Mouse (Mus musculus): ENCODE measurements around the gene Taf13. TPM values are rescaled to one million over a fixed set of nuclear protein-coding genes. Genes with fewer than 3 reads are reported as not detected.

The Taf13 gene
- polyA plus RNA-seq, 1 experiment from 2014 or later = 35.6 TPM

- Histone ChIP-seq H3K9ac (replicated peaks; ENCODE audit: low read length) (no peak overlapping the region), H3K27me3 (ENCODE audit: insufficient read depth, low read length) (no peaks in the 10 kb centered on the region), H3K27ac (ENCODE audit: low read length) (no peak overlapping the region), H3K4me2 (replicated peaks; ENCODE audit: low read depth, low read length) (peak overlapping the region; percentile 63), H3K36me3 (ENCODE audit: insufficient read depth, low read length) (no peaks in the 10 kb centered on the region), H3K9me3 (ENCODE audit: low read length) (no peaks in the 10 kb centered on the region), H3K4me1 (ENCODE audit: insufficient read depth, low read length) (peaks cover 8% of the 10 kb centered on the region; the same call in 1 of the 2 replicates), H3K4me3 (ENCODE audit: low read length) (peak overlapping the region; percentile 72; the same call in 1 of the 2 replicates)
- no peak for ATAC-seq (ENCODE audit: low FRiP score, low TSS enrichment)
- WGBS = 89% methylated on average over 14 of the region's 14 CpGs
Observed at GRCm38 (mm10) chr3:108570813-108571212, 685 bp upstream of the Taf13 start.

DNA sequence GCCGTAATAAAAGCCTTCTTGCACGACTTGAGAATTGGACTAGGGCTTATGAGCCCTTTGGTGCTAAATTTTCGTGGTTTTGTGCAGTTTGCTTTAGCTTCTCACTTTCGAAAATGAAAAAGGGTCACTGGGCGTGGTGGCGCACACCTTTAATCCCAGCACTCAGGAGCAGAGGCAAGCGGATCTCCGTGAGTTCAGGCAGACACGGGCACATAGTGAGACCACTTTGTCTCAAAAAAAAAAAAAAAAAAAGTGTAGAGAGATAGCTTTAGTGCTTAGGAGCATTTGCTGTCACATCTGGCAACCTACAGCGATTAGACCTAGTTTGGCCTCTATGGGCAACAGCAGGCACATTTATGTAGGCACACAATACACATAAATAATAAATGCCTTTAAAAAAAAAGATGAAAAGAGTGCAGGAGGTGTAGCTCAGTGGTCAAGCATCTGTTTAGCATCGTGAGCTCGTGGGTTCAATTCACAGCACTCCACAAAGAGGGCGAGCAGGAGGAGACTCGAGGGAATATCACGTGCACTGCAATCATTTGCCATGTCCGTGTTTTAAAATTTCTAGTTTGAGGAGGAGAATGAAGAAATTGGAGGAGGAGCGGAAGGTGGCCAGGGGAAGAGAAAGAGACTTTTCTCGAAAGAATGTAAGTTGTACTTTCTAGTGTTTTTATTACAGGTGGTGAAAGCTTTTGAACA lies 962 bp downstream of the Taf13 start:
- no peak overlapping the region for H3K27ac ChIP-seq (ENCODE audit: low read length)
- ATAC-seq (ENCODE audit: low FRiP score, low TSS enrichment) = no peak

GRCm38 (mm10) chr3:108574018-108574417 lies 2.5 kb downstream of the Taf13 start:
- Histone ChIP-seq H3K4me3 (ENCODE audit: low read length) (no peak overlapping the region), H3K9ac (replicated peaks; ENCODE audit: low read length) (no peak overlapping the region), H3K27ac (ENCODE audit: low read length) (no peak overlapping the region), H3K4me2 (replicated peaks; ENCODE audit: low read depth, low read length) (no peak overlapping the region), H3K36me3 (ENCODE audit: insufficient read depth, low read length) (0 out of 2 replicates have a peak, but pooled peaks cover 2% of the 10 kb centered on the region), H3K9me3 (ENCODE audit: low read length) (no peaks in the 10 kb centered on the region), H3K4me1 (ENCODE audit: insufficient read depth, low read length) (peaks cover 8% of the 10 kb centered on the region; the same call in 1 of the 2 replicates), H3K27me3 (ENCODE audit: insufficient read depth, low read length) (no peaks in the 10 kb centered on the region)
- ATAC-seq (ENCODE audit: low FRiP score, low TSS enrichment) = no peak
- WGBS = 83% methylated on average over 5 of the region's 5 CpGs

More for the DNA sequence above, 962 bp downstream of the Taf13 start:
- Histone ChIP-seq H3K4me3 (ENCODE audit: low read length) (peak overlapping the region; percentile 72), H3K4me2 (replicated peaks; ENCODE audit: low read depth, low read length) (peak overlapping the region; percentile 63), H3K27me3 (ENCODE audit: insufficient read depth, low read length) (no peaks in the 10 kb centered on the region), H3K36me3 (ENCODE audit: insufficient read depth, low read length) (no peaks in the 10 kb centered on the region), H3K4me1 (ENCODE audit: insufficient read depth, low read length) (peaks cover 8% of the 10 kb centered on the region; the same call in 1 of the 2 replicates), H3K9ac (replicated peaks; ENCODE audit: low read length) (peak overlapping the region; percentile 83), H3K9me3 (ENCODE audit: low read length) (no peaks in the 10 kb centered on the region)
- WGBS = 42% methylated on average over 18 of the region's 18 CpGs

DNA sequence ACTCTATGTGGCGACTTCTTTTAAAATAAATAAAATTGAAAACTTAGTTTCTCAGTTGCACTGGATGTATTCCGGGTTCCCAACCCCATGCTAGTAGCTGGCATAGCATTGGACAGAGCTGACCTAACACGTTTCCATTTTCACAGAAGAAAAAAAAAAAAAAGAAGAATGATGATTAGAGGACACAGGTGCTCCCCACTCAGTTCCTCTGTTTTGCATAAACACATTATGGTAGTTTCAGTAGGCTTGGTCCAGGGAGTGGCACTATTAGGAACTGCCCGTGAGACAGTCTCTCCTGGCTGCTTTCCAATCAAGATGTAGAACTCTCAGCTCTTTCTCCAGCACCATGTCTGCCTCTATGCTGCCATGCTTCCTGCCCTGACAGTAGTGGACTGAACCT lies 13.1 kb downstream of the Taf13 start:
- no peak overlapping the region for H3K27ac ChIP-seq (ENCODE audit: low read length)
- no peaks in the 10 kb centered on the region for H3K27me3 ChIP-seq (ENCODE audit: insufficient read depth, low read length)
- WGBS = 76% methylated on average over 4 of the region's 4 CpGs
- no peaks in the 10 kb centered on the region; the same call in 1 of the 2 replicates for H3K36me3 ChIP-seq (ENCODE audit: insufficient read depth, low read length)
- no peak for ATAC-seq (ENCODE audit: low FRiP score, low TSS enrichment)
- H3K9me3 ChIP-seq (ENCODE audit: low read length) = no peaks in the 10 kb centered on the region
- H3K9ac ChIP-seq (replicated peaks; ENCODE audit: low read length) = no peak overlapping the region
- no peak overlapping the region for H3K4me2 ChIP-seq (replicated peaks; ENCODE audit: low read depth, low read length)
- no peak overlapping the region for H3K4me3 ChIP-seq (ENCODE audit: low read length)
- no peaks in the 10 kb centered on the region for H3K4me1 ChIP-seq (ENCODE audit: insufficient read depth, low read length)

DNA sequence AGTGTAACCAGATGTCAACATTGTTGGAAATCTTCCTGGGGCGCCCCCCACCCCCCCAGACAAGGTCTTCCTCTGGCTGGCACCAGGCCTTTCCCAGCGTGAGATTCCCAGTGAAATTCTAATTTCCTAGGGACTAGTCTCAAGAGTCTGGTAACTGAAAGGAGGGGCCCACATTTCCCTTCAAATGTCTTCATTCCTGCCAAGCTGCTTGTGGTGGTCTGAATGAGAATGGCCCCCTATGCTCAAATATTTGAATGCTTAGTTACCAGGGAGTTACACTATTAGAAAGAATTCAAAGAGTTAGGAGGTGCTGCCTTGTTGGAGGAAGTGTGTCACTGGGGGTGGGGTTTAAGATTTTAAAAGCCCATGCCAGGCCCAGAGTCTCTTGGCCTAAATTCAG lies 16.9 kb downstream of the Taf13 start:
- no peak overlapping the region for H3K4me3 ChIP-seq (ENCODE audit: low read length)
- no peaks in the 10 kb centered on the region for H3K27me3 ChIP-seq (ENCODE audit: insufficient read depth, low read length)
- no peak overlapping the region for H3K4me2 ChIP-seq (replicated peaks; ENCODE audit: low read depth, low read length)
- H3K9me3 ChIP-seq (ENCODE audit: low read length) = no peaks in the 10 kb centered on the region
- H3K36me3 ChIP-seq (ENCODE audit: insufficient read depth, low read length) = no peaks in the 10 kb centered on the region
- H3K4me1 ChIP-seq (ENCODE audit: insufficient read depth, low read length) = peaks cover 8% of the 10 kb centered on the region
- H3K27ac ChIP-seq (ENCODE audit: low read length) = no peak overlapping the region
- 69% methylated on average over 2 of the region's 2 CpGs for WGBS
- ATAC-seq (ENCODE audit: low FRiP score, low TSS enrichment) = no peak
- no peak overlapping the region for H3K9ac ChIP-seq (replicated peaks; ENCODE audit: low read length)

DNA sequence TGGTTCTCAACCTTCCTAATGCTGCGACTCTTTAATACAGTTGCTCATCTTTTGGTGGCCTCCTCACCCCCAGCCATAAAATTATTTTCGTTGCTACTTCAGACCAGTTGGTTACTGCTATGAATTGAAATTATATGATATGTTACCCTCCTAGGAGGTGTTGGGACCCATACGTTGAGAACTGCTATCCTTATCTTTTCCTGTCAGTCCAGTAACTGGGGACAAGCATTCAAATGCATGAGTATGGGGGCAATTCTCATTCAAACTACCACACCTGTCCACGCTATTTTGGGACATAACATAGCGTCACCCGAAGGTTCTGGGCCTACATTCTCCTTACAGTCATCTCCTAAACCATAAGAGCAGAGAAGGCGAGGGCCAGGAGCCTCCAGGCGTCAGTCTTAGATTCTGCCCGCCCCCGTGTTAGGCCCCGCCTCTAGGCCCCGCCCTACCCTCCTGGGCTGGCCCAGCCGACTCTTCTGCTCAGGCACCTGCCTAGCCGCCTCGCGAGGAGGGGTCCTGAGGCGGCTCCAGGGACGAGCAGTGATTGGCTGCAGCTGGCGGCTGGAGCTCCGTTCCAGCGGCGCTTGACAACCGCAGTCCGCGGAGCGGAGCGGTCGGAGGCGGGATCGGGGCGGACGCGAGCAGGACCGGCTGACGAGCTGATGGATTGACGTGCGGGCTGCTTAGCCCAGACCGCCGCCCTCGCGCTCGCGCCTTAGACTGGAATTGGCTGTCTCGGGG lies 19.5 kb downstream of the Taf13 start, which contains the start of gene Wdr47:
Gene Wdr47 (plus strand): TSS at position 494 of the 744 bp plus-strand sequence.
- Histone ChIP-seq H3K27me3 (ENCODE audit: insufficient read depth, low read length) (no peaks in the 10 kb centered on the region), H3K4me3 (ENCODE audit: low read length) (peak within 1 kb of the TSS; percentile 99), H3K4me1 (ENCODE audit: insufficient read depth, low read length) (peaks cover 8% of the 10 kb centered on the region), H3K36me3 (ENCODE audit: insufficient read depth, low read length) (no peaks in the 10 kb centered on the region), H3K9ac (replicated peaks; ENCODE audit: low read length) (peak within 1 kb of the TSS; percentile 78), H3K4me2 (replicated peaks; ENCODE audit: low read depth, low read length) (peak within 1 kb of the TSS; percentile 99), H3K9me3 (ENCODE audit: low read length) (no peaks in the 10 kb centered on the region), H3K27ac (ENCODE audit: low read length) (peak within 1 kb of the TSS; percentile 75)
- 5% methylated on average over 43 of the region's 44 CpGs for WGBS
- peak; percentile 100 for ATAC-seq (ENCODE audit: low FRiP score, low TSS enrichment)

GRCm38 (mm10) chr3:108591530-108592522 lies 20.3 kb downstream of the Taf13 start:
- Histone ChIP-seq H3K4me2 (replicated peaks; ENCODE audit: low read depth, low read length) (peak overlapping the region; percentile 99), H3K9ac (replicated peaks; ENCODE audit: low read length) (peak overlapping the region; percentile 78), H3K36me3 (ENCODE audit: insufficient read depth, low read length) (no peaks in the 10 kb centered on the region), H3K9me3 (ENCODE audit: low read length) (no peaks in the 10 kb centered on the region), H3K27ac (ENCODE audit: low read length) (peak overlapping the region; percentile 75), H3K4me1 (ENCODE audit: insufficient read depth, low read length) (peaks cover 8% of the 10 kb centered on the region), H3K27me3 (ENCODE audit: insufficient read depth, low read length) (no peaks in the 10 kb centered on the region), H3K4me3 (ENCODE audit: low read length) (peak overlapping the region; percentile 99)
- peak; percentile 85; the same call in 1 of the 2 replicates for ATAC-seq (ENCODE audit: low FRiP score, low TSS enrichment)
- under 1% methylated on average over 59 of the region's 61 CpGs for whole genome bisulfite sequencing

DNA sequence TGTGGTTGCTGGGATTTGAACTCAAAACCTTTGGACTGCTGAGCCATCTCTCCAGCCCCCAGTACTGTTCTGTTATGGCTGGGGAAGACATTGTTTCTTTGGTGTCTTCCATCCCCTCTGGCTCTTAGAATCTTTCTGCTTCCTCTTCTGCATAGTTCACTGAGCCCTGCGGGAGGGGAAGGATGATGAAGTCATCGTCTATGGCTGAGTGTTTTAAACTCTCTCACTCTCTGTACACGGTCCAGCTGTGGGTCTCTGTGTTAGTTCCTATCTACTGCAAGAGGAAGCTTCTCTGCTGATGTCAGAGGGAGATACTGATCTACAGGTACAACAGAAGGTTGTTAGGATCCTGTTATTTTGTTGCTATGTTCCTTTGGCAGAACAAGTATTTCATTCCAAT lies 37.4 kb downstream of the Taf13 start:
- no peak overlapping the region for H3K27ac ChIP-seq (ENCODE audit: low read length)
- no peaks in the 10 kb centered on the region for H3K36me3 ChIP-seq (ENCODE audit: insufficient read depth, low read length)
- no peaks in the 10 kb centered on the region for H3K4me1 ChIP-seq (ENCODE audit: insufficient read depth, low read length)
- no peak overlapping the region for H3K4me2 ChIP-seq (replicated peaks; ENCODE audit: low read depth, low read length)
- no peak overlapping the region for H3K9ac ChIP-seq (replicated peaks; ENCODE audit: low read length)
- no peak overlapping the region for H3K4me3 ChIP-seq (ENCODE audit: low read length)
- no peaks in the 10 kb centered on the region for H3K9me3 ChIP-seq (ENCODE audit: low read length)
- no peaks in the 10 kb centered on the region for H3K27me3 ChIP-seq (ENCODE audit: insufficient read depth, low read length)
- ATAC-seq (ENCODE audit: low FRiP score, low TSS enrichment) = no peak
- WGBS = 65% methylated on average over 3 of the region's 3 CpGs

All from kidney, embryonic 16.5 days (tissue).